Mouse (Mus musculus) lung, postnatal 10 days (tissue): ENCODE measurements around the gene Nav3.
"Not testable (repeated sequence)": the region's sequence is repeated elsewhere in the genome, so short reads cannot be mapped to it uniquely, and the experiment has no call there.

Experiments
- DNase-seq: peaks from one replicate; pipeline ENCODE4 v3.0.0; 2021

Gene Nav3

DNA sequence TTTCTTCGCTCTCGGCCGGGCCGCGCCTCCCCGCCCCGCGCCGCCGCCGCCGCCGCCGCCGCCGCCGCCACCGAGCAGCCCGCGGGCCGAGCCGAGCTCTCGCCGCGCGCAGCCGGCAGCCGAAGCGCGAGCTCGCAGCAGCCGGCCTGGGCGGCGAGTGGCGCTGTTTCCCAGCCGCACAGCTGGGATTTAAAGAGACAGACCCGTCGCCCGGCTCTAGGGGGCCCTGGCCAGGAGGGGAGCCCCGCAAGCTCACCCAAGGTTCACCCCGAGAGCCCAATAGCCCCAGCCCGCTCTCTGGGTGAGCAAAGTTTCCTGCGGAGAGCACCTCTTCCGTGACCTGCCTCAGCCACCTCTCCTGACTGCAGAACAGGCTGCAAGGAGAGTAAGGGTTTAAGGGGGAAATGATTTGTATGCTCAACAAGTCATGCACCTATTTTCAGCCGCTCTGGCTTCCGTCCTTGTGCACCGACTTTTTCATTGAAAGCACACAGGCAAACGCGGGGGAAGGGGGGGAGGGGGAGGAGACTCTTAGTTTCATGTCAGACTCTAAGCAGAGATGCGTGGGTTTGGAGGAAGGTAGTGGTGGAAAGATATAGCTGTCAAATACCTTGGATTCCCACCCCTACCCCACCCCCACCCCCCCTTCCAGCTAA lies at the start of gene Nav3:
TSS of gene Nav3 (minus strand) at position 367 of the 656 bp plus-strand sequence.
- peak; percentile 56 for DNase-seq

DNA sequence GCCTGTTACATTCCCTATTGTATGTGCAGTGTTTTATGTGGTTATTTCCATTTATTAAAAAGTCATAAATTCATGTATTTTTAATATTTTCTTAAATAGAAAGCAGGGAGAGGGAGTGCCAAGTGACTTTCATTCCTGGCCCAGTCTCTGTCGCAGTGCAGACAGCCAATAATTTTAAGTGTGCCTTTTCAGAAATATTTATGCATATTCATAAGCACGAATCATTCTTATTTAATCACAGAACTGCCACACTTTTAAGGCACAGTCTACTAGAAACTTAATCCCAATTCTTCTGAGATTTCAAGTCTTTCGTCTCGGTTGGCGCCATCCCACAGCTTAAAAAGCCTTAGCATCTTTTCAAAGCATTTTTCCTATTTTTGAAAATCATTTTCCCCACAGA lies 29.3 kb upstream of the Nav3 start:
- DNase-seq: no peak

DNA sequence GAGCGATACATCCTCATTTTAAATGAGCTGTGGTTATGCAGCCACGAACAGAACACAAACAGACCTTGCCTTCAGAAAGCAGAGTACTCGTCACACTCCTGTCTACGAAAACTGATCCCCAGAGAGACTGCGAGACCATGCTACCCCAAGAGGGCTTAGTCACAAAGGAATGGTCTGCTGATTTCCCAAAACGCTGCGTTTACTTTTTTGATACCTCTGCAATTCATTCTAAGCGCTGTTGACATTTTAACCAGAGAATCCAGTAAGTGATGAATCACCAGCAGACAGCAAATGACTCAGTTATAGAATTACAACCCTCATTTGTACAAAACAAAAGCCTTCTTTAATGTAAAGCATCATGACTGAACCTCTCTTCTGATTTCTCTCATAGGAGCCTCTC lies 28.8 kb upstream of the Nav3 start:
- no peak for DNase-seq

DNA sequence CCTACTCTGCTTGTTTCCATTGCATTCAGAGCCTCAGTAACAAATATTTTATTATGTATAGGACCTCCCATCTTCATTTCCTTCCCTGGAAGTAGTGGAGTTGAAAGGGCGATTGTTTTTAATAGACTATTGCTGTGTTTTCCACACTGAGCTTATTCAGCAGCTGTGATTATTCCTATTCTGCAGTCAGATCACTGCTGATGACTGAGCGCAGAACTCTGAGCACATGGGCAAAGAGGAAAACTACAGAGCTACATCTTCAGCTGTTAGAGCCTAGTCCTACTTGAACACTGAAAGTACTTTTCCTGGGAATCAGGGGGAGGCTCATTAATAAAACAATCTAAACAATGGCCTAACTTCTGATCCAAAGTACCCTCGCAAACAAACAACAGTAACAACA lies 23.2 kb upstream of the Nav3 start:
- no peak for DNase-seq

DNA sequence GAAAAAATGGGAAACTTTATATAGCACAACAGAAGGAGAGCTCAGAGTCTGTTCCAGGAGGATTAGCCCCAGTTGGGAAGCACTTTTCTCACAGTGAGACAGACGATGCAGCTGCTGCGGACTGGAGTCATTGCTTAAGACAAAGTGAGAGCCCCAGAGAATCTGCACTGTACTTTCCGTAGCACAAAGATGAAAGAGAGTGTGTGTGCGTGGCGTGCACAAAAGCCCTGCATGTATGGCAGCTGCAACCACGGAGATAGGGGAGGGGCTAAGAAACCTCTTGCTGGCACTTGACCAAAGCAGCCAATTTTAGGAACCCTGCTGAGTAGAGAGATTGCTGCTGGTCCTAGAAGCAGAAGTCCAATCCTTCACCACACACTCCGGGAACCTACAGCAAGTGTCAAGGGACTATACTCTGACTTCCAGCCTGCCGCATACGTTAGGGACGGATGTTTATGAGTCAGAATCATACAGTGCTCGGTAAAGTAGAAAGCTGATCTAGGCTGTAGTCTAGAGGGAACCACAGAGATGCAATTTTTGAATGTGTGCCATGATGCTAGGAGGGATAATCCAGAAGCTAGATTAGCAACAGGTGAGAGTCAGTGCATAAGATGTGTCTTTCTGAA lies 21.8 kb upstream of the Nav3 start:
- DNase-seq: no peak

DNA sequence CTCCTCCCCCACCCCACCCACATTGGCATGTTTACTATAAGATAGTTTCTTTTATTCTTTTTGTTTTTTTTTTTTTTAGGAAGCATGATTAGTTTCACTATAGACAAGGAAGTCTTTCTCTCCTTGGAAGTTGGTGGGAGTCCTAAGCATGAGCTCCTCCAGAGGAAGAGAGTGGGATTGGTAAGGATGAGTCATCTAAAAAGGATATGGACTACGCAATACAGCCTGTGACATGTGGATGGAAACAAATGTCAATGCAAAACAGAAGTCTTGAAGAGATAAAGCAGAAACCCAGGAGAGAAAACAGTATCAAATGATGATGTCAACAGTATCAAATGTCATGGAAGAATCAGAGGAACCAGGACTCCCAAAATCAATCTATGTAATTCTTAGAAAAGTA lies 18.1 kb upstream of the Nav3 start:
- DNase-seq: no peak

DNA sequence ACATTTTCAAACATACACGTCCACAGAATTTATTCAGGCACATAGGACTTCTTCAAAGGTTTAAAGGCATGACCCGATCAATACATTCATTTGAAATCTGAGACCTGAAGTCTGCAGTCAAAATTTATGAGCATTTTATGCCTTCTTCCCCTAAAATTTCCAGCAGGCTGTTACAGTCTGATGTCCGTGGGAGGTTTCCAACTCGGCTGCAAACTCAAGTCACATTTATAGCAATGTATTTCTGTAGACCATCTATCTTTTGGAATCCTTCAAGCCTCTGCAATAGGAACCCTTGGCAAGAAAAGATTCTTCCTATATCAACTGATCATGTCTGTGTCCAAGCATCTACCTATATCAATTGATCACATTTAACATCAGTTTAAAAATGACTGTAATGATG lies 13.4 kb upstream of the Nav3 start:
- no peak for DNase-seq

DNA sequence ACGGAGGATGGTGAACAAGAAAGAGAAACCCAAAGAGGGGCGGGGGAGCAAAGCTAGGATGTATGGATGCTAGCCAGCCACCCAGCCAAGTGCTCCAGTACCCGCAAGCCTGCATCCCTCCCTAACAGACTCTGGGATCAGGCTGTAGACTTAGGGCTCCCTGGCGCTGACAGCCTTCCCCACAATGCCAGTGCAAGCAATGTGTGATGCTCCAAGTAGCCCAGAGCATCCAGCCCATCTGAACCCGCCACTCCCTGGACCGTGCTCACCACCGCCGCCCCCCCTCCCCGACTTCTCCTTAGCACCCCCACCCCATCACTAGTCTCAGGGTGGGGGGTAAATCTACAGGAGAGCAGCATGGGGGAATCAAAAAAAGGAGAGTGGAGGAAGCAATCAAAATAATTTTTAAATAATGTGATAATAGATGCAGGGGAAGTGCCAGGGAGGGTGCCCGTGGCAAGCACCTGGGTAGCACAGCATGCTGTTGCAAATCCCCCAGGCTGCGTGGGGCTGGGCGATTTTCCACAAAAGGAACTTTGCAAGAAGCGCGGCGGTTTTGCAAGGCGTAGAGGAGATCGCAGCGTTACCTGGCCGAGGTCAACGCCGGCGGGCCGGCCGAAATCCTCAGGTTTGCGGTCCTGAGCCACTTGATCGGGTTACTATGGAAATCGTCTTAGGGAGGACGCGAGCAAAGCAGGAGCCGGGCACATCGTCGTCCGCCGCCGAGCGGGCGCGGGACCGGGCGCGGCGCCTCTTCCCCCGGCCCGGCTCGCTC lies 754 bp downstream of the Nav3 start:
- DNase-seq: peak; percentile 3

DNA sequence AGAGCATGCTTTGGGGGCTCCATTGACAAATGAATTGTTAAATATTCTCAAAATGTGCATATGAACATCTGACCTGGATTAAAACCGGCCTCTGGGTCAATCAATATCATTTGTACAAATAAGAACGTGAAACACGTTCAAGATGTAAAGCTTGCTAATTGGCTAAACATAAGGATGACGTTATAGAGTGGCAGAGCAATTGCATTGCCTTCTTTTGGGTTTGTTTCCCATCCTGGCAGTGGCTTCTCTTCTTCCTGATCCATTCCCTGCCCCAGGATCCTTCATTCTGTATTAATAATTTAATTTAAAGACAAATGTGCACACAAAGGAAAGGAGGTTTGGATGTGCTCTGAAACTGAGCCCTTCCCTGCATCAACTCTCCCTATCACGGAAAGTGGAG lies 2.4 kb downstream of the Nav3 start:
- no peak for DNase-seq

DNA sequence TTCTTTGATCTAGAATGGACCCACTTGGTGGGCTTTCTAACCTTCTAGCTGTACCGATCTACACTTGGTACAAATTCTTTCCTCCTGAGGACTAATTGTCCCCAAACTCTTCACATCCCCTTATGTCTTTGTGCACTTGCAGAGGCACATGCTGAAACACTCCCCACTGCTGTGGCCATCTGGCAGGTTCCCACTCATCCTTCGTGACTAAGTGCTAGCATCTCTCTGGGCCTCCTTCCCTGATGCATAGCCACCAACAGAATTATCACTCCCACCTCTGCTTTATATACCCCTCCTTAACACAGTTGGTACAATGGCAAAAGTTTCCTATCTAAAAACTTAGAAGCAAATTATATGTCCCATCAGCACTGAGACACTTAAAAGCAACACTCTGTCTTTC lies 15.6 kb downstream of the Nav3 start:
- no peak for DNase-seq

DNA sequence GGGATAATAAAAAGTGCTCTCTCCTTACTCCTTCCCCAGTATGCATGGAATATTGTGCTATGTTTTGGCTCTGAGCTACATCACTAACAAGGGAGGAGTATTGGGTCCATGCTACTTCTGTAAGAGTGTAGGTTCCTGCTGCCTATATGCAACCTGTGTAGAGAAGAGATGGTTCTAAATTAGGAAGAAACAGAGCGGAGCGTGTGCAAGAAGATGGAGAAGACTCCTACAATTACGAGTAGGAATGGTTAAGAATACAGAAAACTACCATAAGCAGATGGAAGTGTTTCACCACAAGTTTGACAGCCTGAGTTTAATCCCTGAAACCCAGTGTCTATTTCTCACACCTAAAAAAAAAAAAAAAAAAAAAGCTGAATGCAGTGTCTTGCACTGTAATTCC lies 24.9 kb downstream of the Nav3 start:
- DNase-seq: no peak

DNA sequence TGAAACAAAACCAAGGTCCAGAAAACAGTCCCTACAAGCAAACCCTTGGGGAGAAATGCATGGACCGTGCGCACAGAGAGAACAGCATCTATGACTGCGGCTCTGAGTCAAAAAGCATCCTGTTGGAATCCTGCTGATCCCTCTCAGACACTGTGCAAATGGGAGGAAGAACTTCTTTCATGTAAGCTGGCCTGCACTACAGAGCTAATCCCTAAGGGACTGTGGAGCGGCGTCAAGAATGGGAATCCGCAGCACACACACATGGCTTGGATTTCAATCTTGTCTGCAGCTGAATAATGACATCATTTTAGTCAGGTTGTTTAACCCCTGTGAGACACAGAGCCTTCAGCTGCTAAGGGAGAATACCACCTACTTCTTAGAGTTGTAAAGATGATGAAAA lies 26.4 kb downstream of the Nav3 start:
- DNase-seq: no peak

DNA sequence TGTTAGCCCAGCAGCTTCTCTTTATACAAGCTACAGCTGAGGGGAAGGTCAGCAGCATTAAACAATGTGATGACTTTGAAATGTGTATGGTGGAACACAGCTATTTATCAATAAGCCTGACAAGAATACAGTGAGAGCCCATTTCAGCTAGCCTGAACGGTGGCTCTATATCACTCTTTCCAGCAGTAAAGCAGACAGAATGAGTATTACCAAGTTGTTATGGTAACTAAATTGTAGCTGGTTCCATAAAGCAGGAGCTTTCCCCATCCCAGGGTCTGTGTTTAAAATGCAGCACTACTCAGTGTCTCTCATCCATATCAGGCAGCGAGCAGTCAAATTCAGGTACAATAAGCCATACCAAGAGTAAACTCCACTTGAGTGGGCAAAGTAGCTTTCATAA lies 27.0 kb downstream of the Nav3 start:
- no peak for DNase-seq

DNA sequence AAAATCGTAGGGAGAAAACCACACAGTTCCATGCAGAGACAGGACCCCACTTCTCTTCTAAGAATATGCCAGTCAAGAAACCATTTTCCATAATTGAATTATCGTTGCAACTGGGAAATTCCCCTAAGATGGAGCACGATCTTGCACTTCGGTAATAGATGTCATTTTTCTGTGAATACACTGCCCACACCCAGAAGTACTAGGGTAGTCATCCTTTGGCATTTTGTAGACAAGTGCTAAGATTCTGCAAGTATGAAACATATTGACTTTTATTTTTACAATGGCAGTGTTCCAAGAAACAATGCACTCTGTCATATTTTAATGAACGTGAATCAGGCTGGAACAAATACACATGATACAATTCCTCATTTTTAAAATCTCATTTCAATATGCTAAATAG lies 34.5 kb downstream of the Nav3 start:
- no peak for DNase-seq

DNA sequence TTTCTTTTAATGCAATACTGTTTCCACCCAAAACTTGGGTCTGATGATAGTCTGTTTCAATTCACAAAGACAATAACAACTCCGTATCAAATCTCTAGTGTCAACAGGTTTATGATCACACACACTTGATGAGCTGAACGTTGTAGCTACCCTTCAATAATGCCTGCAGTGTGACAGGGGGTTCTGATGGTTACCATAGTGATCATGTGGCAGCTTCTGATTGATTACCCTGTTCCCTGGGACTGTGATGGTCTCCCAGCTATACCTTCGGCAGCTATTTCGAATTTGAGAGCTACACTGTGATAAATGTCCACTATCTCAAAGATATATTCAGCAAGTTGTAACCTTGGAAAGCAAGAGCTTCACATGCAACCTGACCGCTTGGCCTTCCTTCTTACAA lies 39.0 kb downstream of the Nav3 start:
- DNase-seq: no peak

DNA sequence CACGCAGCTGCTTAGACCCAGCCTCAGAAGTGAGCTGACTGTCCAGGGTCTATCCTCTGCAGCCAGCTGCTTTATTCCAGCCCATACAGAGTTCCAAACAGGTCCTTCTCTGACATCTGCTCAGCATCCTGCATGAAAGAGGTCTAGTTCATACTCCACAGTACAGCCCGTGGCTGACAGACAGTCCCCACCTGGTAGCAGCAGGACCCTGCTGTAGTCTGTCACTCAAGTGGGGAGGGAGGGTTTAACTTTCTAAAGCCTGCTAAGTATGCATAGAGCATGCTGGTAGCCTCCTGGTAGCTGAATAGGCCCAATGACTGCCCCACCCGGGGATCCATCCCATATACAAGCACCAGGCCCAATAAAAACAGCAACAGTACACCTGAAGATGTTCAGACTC lies 40.4 kb downstream of the Nav3 start:
- DNase-seq: no peak

DNA sequence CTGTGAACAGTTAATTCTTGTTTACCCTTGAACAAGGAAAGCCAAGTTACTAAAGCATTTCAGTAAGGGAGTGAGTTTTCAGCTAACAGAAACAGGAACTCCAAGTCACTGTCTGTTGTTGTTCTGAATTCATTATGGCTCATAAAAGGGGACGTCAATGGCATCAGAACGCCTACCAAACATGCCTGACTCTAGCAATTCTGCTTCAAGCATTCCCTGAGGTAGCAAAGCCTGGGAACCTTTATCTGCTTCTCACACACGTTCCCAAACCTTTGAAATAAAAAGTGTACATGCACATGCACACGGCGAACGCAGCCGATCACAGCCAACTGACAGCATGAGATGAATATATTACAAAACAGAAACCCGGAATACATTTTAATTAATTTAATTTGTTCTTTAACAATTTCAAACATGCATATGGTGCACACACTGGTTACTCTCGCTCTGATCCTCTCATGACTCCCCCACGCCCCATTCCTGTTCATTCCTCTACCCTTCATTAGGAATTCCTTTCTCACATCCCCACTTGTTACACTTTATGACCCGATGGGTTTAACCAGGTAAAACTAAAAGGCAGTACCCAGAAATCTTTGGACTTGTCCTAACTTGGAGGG lies 42.6 kb downstream of the Nav3 start:
- no peak for DNase-seq

DNA sequence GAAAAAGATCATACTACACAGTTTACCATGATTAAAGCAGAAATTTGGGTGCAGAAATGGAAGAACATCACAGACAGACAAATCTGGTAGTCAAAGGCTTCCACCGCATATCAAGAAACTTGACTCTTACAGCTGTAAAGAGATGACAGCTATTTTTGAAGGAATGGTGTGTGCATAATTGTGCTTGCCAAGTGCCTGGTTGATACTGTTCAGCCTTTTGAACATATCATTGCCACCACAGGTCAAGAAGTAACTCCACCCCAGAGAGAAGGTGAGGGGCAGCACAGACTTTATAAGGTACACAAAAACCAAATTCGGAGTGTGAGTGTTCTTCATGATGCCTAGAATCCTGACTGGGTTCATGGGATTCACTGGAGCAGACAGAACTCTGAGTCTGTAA lies 53.1 kb downstream of the Nav3 start:
- no peak for DNase-seq

DNA sequence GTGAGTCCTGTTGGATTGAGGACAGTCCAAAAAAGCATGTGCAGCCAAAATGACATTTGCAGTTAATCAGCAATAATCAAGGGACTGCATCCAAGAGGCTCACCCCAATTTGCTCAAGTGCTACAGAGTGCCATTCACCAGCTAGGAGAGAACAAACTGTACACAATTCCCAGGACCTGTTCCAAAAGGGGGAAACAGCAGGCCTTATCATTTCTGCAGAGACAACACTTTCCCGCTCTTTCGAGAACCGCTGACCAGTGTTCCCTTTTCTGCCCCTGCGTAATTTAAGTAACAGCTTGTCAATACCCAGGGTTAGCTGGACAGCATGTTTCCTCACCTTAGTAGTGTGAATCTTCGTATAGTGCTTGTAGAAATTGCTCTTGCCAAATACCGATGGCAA lies 55.4 kb downstream of the Nav3 start:
- DNase-seq: peak; percentile 1

DNA sequence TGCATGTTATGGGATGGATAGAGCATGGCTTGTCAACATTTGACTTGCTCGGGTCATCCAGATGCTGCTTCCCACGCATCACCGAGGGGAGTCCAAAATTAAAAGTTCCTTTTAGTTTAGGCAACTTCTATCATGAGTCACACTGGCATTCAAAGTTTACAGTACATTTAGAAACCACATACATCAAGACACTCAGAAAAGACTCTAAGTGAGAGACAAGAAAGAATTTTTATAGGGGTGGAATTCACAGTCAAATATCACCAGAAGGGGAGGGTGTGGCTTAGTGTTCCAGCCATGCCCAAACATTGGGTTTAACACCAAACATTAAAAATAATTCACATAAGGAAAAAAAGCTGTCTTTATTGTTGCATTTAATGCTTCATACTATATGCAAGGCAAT lies 57.4 kb downstream of the Nav3 start:
- no peak for DNase-seq

DNA sequence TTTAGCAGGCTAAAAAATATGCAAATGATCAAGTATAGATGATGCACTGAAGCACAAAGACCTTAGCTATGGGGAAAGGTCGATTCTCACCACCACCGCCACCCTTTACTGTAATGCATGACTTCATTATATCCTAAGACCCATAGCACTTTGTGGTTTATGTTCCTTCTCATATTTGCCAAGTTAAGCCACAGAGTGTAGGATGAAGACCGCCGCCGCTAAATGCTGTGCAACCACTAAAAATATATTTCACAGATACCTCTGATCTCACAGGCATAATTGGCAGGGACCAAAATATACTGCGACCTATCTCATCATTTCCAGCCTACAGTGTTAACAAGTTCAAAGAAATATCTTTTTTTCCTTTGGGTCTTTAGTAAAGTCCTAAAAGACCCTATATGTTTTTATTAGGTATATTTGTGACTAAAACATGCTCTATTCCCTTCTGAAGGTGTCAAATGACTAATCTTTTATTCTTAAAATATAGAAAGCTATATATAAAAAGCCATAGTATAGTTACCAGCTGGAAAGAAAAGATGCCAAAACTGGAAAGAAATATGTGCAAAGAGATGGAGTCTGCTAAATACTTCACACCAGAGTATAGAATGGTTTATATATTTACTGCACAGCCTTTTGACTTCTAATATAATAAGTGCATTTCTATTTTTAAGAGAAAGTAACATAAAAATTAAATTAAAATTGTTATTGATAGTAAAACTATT lies 69.4 kb downstream of the Nav3 start:
- no peak for DNase-seq

DNA sequence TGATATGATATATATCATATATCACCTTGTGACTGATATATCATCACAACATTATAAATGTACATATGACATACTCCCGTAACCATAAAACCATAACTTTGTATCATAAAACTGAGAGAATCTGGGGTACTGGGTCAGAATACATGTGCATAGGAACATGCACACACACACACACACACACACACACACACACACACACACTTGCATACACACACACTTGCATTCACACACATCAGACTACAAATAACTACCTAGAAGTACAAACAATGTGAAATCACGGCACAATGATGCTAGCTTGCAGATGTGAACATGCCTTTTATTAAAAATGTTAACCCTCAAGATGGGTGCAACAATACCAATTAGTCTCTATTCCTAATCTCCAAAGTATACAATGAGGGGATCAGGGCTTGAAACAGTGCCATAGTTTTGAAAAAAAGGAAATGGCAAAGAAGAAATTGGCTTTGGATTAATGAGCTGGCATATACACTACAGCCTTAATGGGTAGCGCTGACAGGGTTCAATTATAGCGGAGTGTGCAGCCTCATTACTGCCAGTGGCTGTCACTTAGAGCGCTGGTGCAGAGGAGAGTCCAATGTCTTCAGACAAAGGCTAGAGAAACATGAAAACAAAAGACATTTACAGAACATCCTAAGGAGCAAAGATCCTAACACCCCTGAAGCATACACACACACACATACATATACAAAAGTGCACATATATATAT lies 72.3 kb downstream of the Nav3 start:
- not testable (repeated sequence) for DNase-seq

DNA sequence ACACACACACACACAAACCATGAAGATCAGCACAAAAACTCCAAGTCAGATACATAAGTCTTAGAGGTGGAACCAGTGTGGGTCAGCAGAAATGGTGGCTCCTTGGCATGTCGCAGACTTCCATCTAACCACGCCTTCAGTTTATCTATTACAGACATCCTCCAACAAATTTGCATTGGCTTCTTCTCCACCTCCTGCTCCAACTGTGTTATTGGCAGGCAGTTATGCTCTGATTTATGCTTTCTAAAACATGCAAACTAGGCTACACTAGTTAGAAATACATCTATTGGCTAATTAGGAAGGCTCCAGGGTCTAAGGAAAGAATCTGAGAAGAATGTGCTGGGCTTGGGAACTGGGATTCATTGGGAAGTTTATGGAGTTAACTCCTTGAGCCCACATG lies 75.2 kb downstream of the Nav3 start:
- DNase-seq: no peak
